Mouse (Mus musculus) kidney, adult 10 weeks (tissue): ENCODE results near the gene Rab19. TPM values are rescaled to one million over a fixed set of nuclear protein-coding genes. Genes with fewer than 3 reads are reported as not detected.

Source experiments
- polyA plus RNA-seq: library from polyadenylated mRNA; stranded (reverse); fragments of 350-450 nt; fragmentation: Illumina TruSeq; extraction: RNeasy Lipid Tissue Mini Kit (QIAGEN cat#74804); gene quantifications from one replicate; pipeline ENCODE4 v1.2.3, GENCODE M21; 2014; ENCODE audit warnings: low read depth, low replicate concordance

Rab19 gene
- polyA plus RNA-seq: 1.5 TPM

DNA sequence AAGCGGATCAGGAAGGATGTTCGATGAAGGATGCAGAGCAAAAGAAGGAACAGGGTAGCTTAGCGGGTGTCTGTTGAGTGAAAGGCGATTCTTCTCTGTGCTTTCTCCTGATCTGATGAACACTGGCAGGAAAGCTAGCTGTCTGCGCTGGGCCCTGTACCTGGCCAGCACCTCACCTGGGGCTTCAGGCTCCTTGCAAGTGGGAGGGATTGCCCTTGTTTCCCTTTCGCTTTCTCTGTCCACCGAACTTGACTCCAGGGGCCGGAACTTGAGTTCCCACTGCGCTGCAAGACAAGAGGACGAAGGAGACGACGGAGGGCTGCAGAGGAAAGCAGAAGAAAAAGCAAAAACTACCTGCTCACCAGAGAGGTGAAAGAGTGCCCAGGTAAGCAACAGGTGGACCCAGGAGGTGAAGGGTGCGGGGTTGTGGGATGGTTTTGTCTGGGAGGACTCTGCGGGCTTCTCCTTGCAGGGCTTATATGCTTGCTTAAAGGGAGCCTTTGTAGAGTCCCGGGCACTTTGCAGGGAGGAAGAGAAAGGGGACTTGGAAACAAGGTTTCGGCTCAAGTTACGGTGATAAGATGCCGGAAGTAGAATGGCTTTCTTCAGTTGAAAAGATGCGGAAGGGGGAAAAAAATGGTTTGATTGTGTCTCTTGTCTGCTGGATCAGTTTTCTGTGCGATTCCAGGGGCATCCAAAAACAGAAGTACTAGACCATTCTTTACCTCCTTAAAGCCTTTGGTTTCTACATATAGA, at the start of gene Rab19:
Gene Rab19 (plus strand): TSS at position 51 of the 756 bp plus-strand sequence.

DNA sequence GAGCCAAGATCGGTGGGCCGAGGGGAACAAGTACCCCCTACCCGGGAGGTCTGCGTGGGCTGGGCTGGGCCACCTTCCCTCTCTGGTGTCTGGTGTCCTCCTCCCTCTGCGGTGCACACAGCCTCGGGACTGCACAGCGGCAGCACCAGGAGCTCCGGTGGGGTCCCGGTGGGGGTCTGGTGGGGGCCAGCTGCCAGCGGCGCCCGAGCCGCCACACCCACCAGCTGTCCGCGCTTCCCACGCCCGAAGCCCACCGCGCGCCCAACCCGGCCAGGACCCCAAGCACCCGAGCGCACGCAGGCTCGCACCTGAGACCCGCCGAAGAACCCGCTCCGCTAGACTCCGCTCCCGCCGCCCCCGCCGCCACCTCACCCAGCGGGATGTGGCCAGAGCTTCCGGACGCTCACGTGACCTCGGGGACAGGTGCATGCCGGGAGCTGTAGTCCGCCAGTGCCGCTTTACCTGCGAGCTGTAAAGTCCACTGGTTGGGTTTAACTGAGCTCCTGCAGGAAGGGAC, 3.6 kb upstream of the Rab19 start, which contains the start of gene Slc37a3:
Gene Slc37a3 (minus strand): TSS at position 365 of the 517 bp plus-strand sequence.

DNA sequence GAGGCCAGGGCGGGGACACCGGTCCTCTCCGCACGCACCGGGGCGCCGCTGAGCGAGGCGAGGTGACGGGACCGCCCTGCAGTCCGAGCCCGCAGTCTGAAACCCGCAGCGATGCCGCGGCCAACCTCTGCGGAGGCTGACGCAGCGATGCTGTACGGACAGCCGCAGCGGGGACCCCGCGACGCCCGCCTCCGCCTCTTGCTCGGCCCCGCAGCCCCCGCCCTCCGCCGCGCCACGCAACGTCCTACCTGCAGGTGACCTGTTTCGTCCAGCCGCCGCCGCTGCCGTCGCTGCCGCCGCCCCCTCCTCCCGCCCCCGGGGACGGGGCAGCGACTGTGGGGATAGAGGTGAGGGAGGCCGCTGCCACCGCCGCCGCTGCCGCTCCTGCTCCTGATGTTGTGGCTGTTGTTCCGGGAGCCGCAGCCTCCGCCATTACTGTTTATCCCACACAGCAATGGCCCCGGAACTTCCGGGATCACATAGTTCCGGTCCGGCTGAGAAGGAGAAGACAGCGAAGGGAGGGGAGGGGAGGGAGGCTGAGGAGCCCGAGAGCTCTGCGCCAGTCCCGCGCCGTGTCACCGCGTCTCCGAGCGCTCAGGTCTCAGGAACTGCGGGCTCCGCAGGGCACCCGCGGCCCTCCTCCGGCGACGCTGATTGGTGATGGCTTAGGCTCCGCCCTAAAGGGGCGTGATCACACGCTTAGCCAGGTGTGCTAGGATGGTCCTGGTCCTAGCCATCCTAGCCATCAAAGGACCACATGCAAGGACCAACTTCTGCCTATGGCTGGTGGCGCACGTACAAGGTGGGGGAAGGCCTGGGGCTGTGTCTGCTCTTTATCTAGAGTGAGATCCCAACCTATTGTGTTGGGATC, 39.1 kb downstream of the Rab19 start, which contains the start of gene Mkrn1:
Gene Mkrn1 (minus strand): TSS at position 612 of the 871 bp plus-strand sequence.

Other genes starting within 250 kb of the Rab19 start
- gene Kdm7a, start 174.4 kb upstream of the Rab19 start, polyA plus RNA-seq: 32.5 TPM
- gene Slc37a3, start 3.5 kb upstream of the Rab19 start, polyA plus RNA-seq: 40.5 TPM
- 36.8 TPM for gene Mkrn1, start 39.3 kb downstream of the Rab19 start, polyA plus RNA-seq
- 0.32 TPM for gene Dennd2a, start 176.7 kb downstream of the Rab19 start, polyA plus RNA-seq
- 5.0 TPM for gene Adck2, start 192.7 kb downstream of the Rab19 start, polyA plus RNA-seq
- not detected for gene Gm42420, start 204.6 kb downstream of the Rab19 start, polyA plus RNA-seq
- 103 TPM for gene Ndufb2, start 211.4 kb downstream of the Rab19 start, polyA plus RNA-seq